Mouse (Mus musculus) CH12.LX (cell line): ENCODE results near the gene Celsr2. TPM values are rescaled to one million over a fixed set of nuclear protein-coding genes. Genes with fewer than 3 reads are reported as not detected.

ENCODE experiments used
- DNase-seq: peaks from one replicate; pipeline ENCODE4 v3.0.0-alpha.2; 2013; ENCODE audit errors: extremely low read depth
- H3K27ac ChIP-seq: 2 replicates; pipeline ENCODE4 v1.5.1; 2012; ENCODE audit warnings: low read depth, mild to moderate bottlenecking, control low read depth, moderate library complexity; ENCODE audit not compliant: insufficient read depth
- H3K27me3 ChIP-seq: replicated peaks from 2 replicates; pipeline ENCODE3; 2012; ENCODE audit warnings: inconsistent platforms
- H3K36me3 ChIP-seq, 2 experiments: replicated peaks in 1 of 2; 2 replicates each; pipeline versions ENCODE3 to v1.6.1; 2012; ENCODE audit warnings: inconsistent platforms in 1 of 2, low read length in 1 of 2, mild to moderate bottlenecking in 1 of 2, mixed read lengths in 1 of 2, moderate library complexity in 1 of 2; ENCODE audit not compliant: control insufficient read depth in 1 of 2, insufficient read depth in 1 of 2
- H3K4me1 ChIP-seq, 2 experiments: 2 replicates each; pipeline ENCODE4 v1.6.1; 2012; ENCODE audit warnings: inconsistent platforms in 1 of 2, moderate library complexity in 1 of 2; ENCODE audit not compliant: insufficient read depth in 2 of 2, control insufficient read depth in 1 of 2
- H3K4me2 ChIP-seq: 2 replicates; pipeline ENCODE4 v1.6.1; 2012; ENCODE audit warnings: low read depth, mild to moderate bottlenecking, control low read depth; ENCODE audit not compliant: poor library complexity, insufficient read depth, severe bottlenecking
- H3K4me3 ChIP-seq, 3 experiments: fragments of 150-350 bp in 1 of 3; sonication (generic) in 1 of 3; replicated peaks in 1 of 3; 2 replicates each; pipeline versions ENCODE3 to v1.5.1; 2011 to 2012; ENCODE audit warnings: low read depth in 2 of 3, low read length in 2 of 3, mild to moderate bottlenecking in 2 of 3, moderate library complexity in 2 of 3, control low read depth in 1 of 3, improper control_type of control experiment in 1 of 3, inconsistent platforms in 1 of 3, mixed read lengths in 1 of 3; ENCODE audit not compliant: poor library complexity in 1 of 3
- H3K79me2 ChIP-seq: replicated peaks from 2 replicates; pipeline ENCODE4 v1.6.1; 2012; ENCODE audit warnings: mild to moderate bottlenecking, moderate library complexity; ENCODE audit not compliant: control insufficient read depth, poor library complexity, insufficient read depth, severe bottlenecking; ENCODE audit errors: extremely low read depth
- H3K9ac ChIP-seq: 2 replicates; pipeline ENCODE4 v1.6.1; 2012; ENCODE audit warnings: low read depth, mild to moderate bottlenecking, control low read depth, moderate library complexity; ENCODE audit not compliant: insufficient read depth
- H3K9me3 ChIP-seq: replicated peaks from 2 replicates; pipeline ENCODE3; 2012; ENCODE audit warnings: low read length, inconsistent platforms, mixed read lengths
- BHLHE40 ChIP-seq: IDR thresholded peaks from 2 replicates; pipeline ENCODE4 v1.6.1; 2011; ENCODE audit warnings: mild to moderate bottlenecking, low read depth, low read length, improper control_type of control experiment
- CHD1 ChIP-seq: IDR thresholded peaks from 2 replicates; pipeline ENCODE4 v1.6.1; 2012; ENCODE audit warnings: low read depth, low read length, improper control_type of control experiment, inconsistent platforms
- HCFC1 ChIP-seq: IDR thresholded peaks from 2 replicates; pipeline ENCODE4 v1.6.1; 2012; ENCODE audit warnings: low read depth, mild to moderate bottlenecking, inconsistent platforms, low read length, improper control_type of control experiment
- JUND ChIP-seq: conservative IDR thresholded peaks from 2 replicates; pipeline ENCODE4 v1.6.1; 2011; ENCODE audit warnings: low read depth, low read length, improper control_type of control experiment
- MAZ ChIP-seq: IDR thresholded peaks from 2 replicates; pipeline ENCODE4 v1.6.1; 2012; ENCODE audit warnings: low read depth, mild to moderate bottlenecking, inconsistent platforms, low read length, improper control_type of control experiment, moderate library complexity
- NRF1 ChIP-seq: IDR thresholded peaks from 2 replicates; pipeline ENCODE4 v1.6.1; 2014; ENCODE audit warnings: low read depth, mild to moderate bottlenecking, inconsistent platforms, low read length, improper control_type of control experiment, moderate library complexity
- POLR2A ChIP-seq: IDR thresholded peaks from 2 replicates; pipeline ENCODE4 v1.6.1; 2011; ENCODE audit warnings: low read depth, mild to moderate bottlenecking, improper control_type of control experiment, low read length
- SIN3A ChIP-seq: IDR thresholded peaks from 2 replicates; pipeline ENCODE4 v1.6.1; 2012; ENCODE audit warnings: low read length, improper control_type of control experiment, inconsistent platforms
- USF2 ChIP-seq: conservative IDR thresholded peaks from 2 replicates; pipeline ENCODE4 v1.6.1; 2011; ENCODE audit warnings: low read depth, low read length, improper control_type of control experiment
- ZNF384 ChIP-seq: IDR thresholded peaks from 2 replicates; pipeline ENCODE4 v1.6.1; 2012; ENCODE audit warnings: low read depth, low read length, improper control_type of control experiment, inconsistent platforms
- dilution Hi-C: fragments of 300-500 bp; cut with MboI; formaldehyde crosslinking; loops from 2 replicates; pipeline ENCODE4 v1.14.3; 2020; ENCODE audit warnings: low sequenced_read_pairs; ENCODE audit not compliant: extremely low pct_unique_long_range_greater_than_20kb, extremely low pct_ligation_motif_present
- in situ Hi-C: fragments of 300-500 bp; cut with MboI; formaldehyde crosslinking; loops from 3 replicates; pipeline ENCODE4 v1.14.3; 2019; ENCODE audit warnings: low sequenced_read_pairs, low pct_ligation_motif_present, low pct_unique_long_range_greater_than_20kb, mixed read lengths
- polyA plus RNA-seq: library from polyadenylated mRNA; unstranded; fragments of >175 nt; gene quantifications from 2 replicates; pipeline ENCODE4 v1.2.1, GENCODE M21; 2012; ENCODE audit warnings: low read depth; ENCODE audit not compliant: insufficient read length
- total RNA-seq, 2 experiments: library from RNA; depleted of rRNA; stranded (reverse); fragments of 300-350 nt in 1 of 2; fragments of >200 nt in 1 of 2; gene quantifications; 2 replicates each; pipeline ENCODE4 v1.2.3; 2012 to 2014

Celsr2 gene
- total and polyA plus RNA-seq, 3 experiments, result not detected

DNA sequence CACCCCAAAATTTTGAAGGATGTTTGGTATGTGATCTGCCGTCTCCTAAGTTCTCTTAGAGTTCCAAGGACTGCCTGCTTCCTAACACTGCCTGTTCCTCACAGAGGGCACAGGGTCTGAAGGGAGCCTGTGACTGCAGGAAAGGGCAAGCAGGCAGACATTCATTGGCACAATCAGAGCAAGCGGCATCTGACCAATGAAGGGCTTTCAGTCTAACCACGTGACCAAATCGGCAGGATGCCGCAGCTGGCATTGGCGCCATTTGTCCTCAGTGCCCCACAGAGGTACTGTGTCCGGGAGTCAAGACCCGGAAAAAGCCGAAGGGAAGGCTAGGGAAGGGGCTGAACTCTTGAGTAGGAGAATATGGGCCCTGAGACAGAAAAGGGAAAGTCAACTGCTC lies 48.2 kb downstream of the Celsr2 start:
- H3K4me3 ChIP-seq, result no peak overlapping the region
- TF ChIP-seq BHLHE40 (no peak), MAZ (no peak), POLR2A (no peak), USF2 (no peak)

GRCm38 (mm10) chr3:108364270-108364995 lies 50.9 kb downstream of the Celsr2 start, which contains the start of gene Mybphl:
Gene Mybphl, plus strand, starts transcription at chr3:108364911.
- H3K4me2 ChIP-seq, result no peak within 1 kb of the TSS
- dilution Hi-C loops, result no loop called here
- H3K36me3 ChIP-seq, result peaks cover 0 to 38% of the 10 kb centered on the region in 2 experiments
- TF ChIP-seq JUND, result no peak
- no peak for TF ChIP-seq MAZ
- TF ChIP-seq ZNF384, result no peak
- TF ChIP-seq SIN3A, result no peak
- TF ChIP-seq, all 38 proteins: peak for 0
- Histone ChIP-seq H3K4me3 (no peak within 1 kb of the TSS), H3K79me2 (no peaks in the 10 kb centered on the region), H3K9me3 (no peaks in the 10 kb centered on the region), H3K27me3 (no peaks in the 10 kb centered on the region), H3K27ac (no peak within 1 kb of the TSS), H3K4me1 (peaks cover 0 to 15% of the 10 kb centered on the region in 2 experiments; a peak in 2 of 4 replicates), H3K9ac (no peak within 1 kb of the TSS)
- in situ Hi-C loops, result no loop called here
- DNase-seq, result no peak

More for the DNA sequence above, 48.2 kb downstream of the Celsr2 start:
- H3K9ac ChIP-seq, result no peak overlapping the region
- peaks cover 0 to 38% of the 10 kb centered on the region in 2 experiments for H3K36me3 ChIP-seq
- H3K79me2 ChIP-seq, result no peaks in the 10 kb centered on the region
- no peak overlapping the region for H3K27ac ChIP-seq
- no peak overlapping the region for H3K4me2 ChIP-seq
- H3K9me3 ChIP-seq, result no peaks in the 10 kb centered on the region
- in situ Hi-C loops (no loop called here), dilution Hi-C loops (no loop called here)
- H3K4me1 ChIP-seq, result peaks cover 0 to 14% of the 10 kb centered on the region in 2 experiments; a peak in 1 of 4 replicates
- no peaks in the 10 kb centered on the region for H3K27me3 ChIP-seq
- no peak for DNase-seq

DNA sequence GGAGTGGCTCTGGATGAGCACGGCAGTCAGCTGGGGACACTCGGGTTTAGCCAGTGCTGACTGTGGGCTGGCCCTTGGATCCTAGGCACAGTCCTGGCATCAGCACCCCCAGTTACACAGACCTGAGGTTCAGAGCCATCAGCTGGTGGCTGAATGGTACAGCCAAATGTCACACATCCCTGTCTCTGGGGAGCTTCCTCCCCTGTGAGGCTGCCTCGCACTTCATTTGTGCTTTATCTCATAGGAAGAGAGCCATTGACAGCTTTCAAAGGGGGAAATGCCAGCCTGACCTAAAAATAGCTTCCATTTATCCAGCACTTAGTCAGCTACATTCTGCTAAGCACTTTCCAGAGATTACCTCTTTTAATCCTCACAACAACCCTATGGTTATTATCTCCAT lies 51.7 kb downstream of the Celsr2 start:
- Histone ChIP-seq H3K4me2 (no peak overlapping the region), H3K4me3 (no peak overlapping the region), H3K79me2 (no peaks in the 10 kb centered on the region), H3K9ac (no peak overlapping the region), H3K4me1 (peaks cover 0 to 12% of the 10 kb centered on the region in 2 experiments; a peak in 2 of 4 replicates), H3K36me3 (peaks cover 0 to 36% of the 10 kb centered on the region in 2 experiments), H3K27ac (no peak overlapping the region), H3K9me3 (no peaks in the 10 kb centered on the region), H3K27me3 (no peaks in the 10 kb centered on the region)
- TF ChIP-seq NRF1 (no peak), CHD1 (no peak), SIN3A (no peak), HCFC1 (no peak)
- in situ Hi-C loops, result no loop called here
- dilution Hi-C loops, result no loop called here
- no peak for DNase-seq
